Mouse (Mus musculus) midbrain, embryonic 14.5 days (tissue): Measurements from ENCODE around the gene Rabggta. TPM values are rescaled to one million over a fixed set of nuclear protein-coding genes. Genes with fewer than 3 reads are reported as not detected.
A peak's percentile ranks its signal among the peaks of the same experiment; 100 is the strongest.
"Not testable (repeated sequence)": the region's sequence is repeated elsewhere in the genome, so short reads cannot be mapped to it uniquely, and the experiment has no call there.

Source experiments
- ATAC-seq: fragments of 200-750 bp; cut with Nextera tagmentation; 2 replicates; pipeline ENCODE4 v1.8.0; 2017; ENCODE audit warnings: moderate number of reproducible peaks, moderate library complexity; ENCODE audit not compliant: low FRiP score, low TSS enrichment
- DNase-seq: peaks from one replicate; pipeline ENCODE4 v3.0.0-alpha.2; 2015
- H3K27ac ChIP-seq: fragments of 300-500 bp; sonication (generic); replicated peaks from 2 replicates; pipeline ENCODE4 v1.5.1; 2014; ENCODE audit warnings: mild to moderate bottlenecking, low read depth, low read length, moderate library complexity
- H3K27me3 ChIP-seq: fragments of 300-500 bp; sonication (generic); 2 replicates; pipeline ENCODE4 v1.6.1; 2014; ENCODE audit warnings: low read length, control low read depth, mixed read lengths; ENCODE audit not compliant: control insufficient read depth, insufficient read depth
- H3K36me3 ChIP-seq: fragments of 300-500 bp; sonication (generic); 2 replicates; pipeline ENCODE4 v1.6.1; 2014; ENCODE audit warnings: low read length, control low read depth; ENCODE audit not compliant: control insufficient read depth, insufficient read depth
- H3K4me1 ChIP-seq: fragments of 300-500 bp; sonication (generic); 2 replicates; pipeline ENCODE4 v1.6.1; 2014; ENCODE audit warnings: mild to moderate bottlenecking, antibody characterized with exemption, low read length, control low read depth; ENCODE audit not compliant: control insufficient read depth, insufficient read depth
- H3K4me2 ChIP-seq: fragments of 300-500 bp; sonication (generic); 2 replicates; pipeline ENCODE4 v1.6.1; 2014; ENCODE audit warnings: mild to moderate bottlenecking, low read length, moderate library complexity
- H3K4me3 ChIP-seq: fragments of 300-500 bp; sonication (generic); replicated peaks from 2 replicates; pipeline ENCODE4 v1.5.1; 2014; ENCODE audit warnings: low read depth, low read length
- H3K9ac ChIP-seq: fragments of 300-500 bp; sonication (generic); replicated peaks from 2 replicates; pipeline ENCODE4 v1.6.1; 2014; ENCODE audit warnings: mild to moderate bottlenecking, low read length, moderate library complexity
- H3K9me3 ChIP-seq: fragments of 300-500 bp; sonication (generic); 2 replicates; pipeline ENCODE4 v1.6.1; 2016; ENCODE audit warnings: low read length, control low read depth, mixed read lengths; ENCODE audit not compliant: control insufficient read depth
- WGBS: fragments of 180-500 bp; shearing (Covaris S2); extraction: QIAGEN DNeasy Blood & Tissue Kit; methylation state at CpG from one replicate; pipeline ENCODE4 v1.1.7; 2014; 5-methylcytosine and 5-hydroxymethylcytosine counted together
- polyA plus RNA-seq: library from polyadenylated mRNA; unstranded; fragments of >200 nt; fragmentation: Nextera tagmentation; extraction: Ambion mirVana; gene quantifications from 2 replicates; pipeline ENCODE4 v1.2.1, GENCODE M21; 2014

Gene Rabggta
- polyA plus RNA-seq, 1 experiment from 2014 or later = 39.4 TPM

GRCm38 (mm10) chr14:55761163-55761562 is 39.1 kb upstream of the Rabggta start, which contains the start of gene Ltb4r2:
TSS of gene Ltb4r2 (plus strand) at chr14:55761428.
- H3K27ac ChIP-seq = peak within 1 kb of the TSS; percentile 64
- H3K4me2 ChIP-seq = peak within 1 kb of the TSS; percentile 91
- DNase-seq (no peak), ATAC-seq (no peak)
- WGBS = 77% methylated on average over 6 of the region's 6 CpGs
- H3K9ac ChIP-seq = peak within 1 kb of the TSS; percentile 74
- peaks cover 8% of the 10 kb centered on the region; the same call in 1 of the 2 replicates for H3K4me1 ChIP-seq
- no peaks in the 10 kb centered on the region for H3K9me3 ChIP-seq
- peaks cover 3% of the 10 kb centered on the region; the same call in 1 of the 2 replicates for H3K36me3 ChIP-seq
- H3K27me3 ChIP-seq = peaks cover 41% of the 10 kb centered on the region
- H3K4me3 ChIP-seq = peak within 1 kb of the TSS; percentile 50

- H3K36me3 ChIP-seq = peaks cover 13% of the 10 kb centered on the region
- H3K27ac ChIP-seq, ATAC-seq, H3K9ac ChIP-seq, H3K9me3 ChIP-seq, H3K4me3 ChIP-seq, H3K4me1 ChIP-seq: not testable (repeated sequence)
- WGBS = 2% methylated on average over 5 of the region's 6 CpGs
- H3K4me2 ChIP-seq = peak overlapping the region; percentile 32
- peaks cover 37% of the 10 kb centered on the region for H3K27me3 ChIP-seq
- DNase-seq = peak; percentile 90
These were observed 38.1 kb upstream of the Rabggta start for GRCm38 (mm10) chr14:55760156-55760555.

GRCm38 (mm10) chr14:55758363-55758784 is 36.3 kb upstream of the Rabggta start, which contains the start of gene Cideb:
TSS of gene Cideb (minus strand) at chr14:55758458.
- Histone ChIP-seq H3K4me2 (no peak within 1 kb of the TSS), H3K4me3 (no peak within 1 kb of the TSS), H3K4me1 (peaks cover 8% of the 10 kb centered on the region; the same call in 1 of the 2 replicates), H3K9ac (no peak within 1 kb of the TSS), H3K27ac (no peak within 1 kb of the TSS), H3K36me3 (peaks cover 31% of the 10 kb centered on the region), H3K9me3 (no peaks in the 10 kb centered on the region), H3K27me3 (peaks cover 20% of the 10 kb centered on the region)
- DNase-seq (peak; percentile 82), ATAC-seq (no peak)
- WGBS = 16% methylated on average over 8 of the region's 8 CpGs

- WGBS = 85% methylated on average over 6 of the region's 6 CpGs
- ATAC-seq (no peak), DNase-seq (no peak)
- Histone ChIP-seq H3K27ac (no peak overlapping the region), H3K9me3 (no peaks in the 10 kb centered on the region), H3K9ac (no peak overlapping the region), H3K4me3 (no peak overlapping the region), H3K27me3 (peaks cover 14% of the 10 kb centered on the region), H3K4me1 (peaks cover 8% of the 10 kb centered on the region; the same call in 1 of the 2 replicates), H3K36me3 (peaks cover 39% of the 10 kb centered on the region), H3K4me2 (no peak overlapping the region)
These were observed 35.5 kb upstream of the Rabggta start for GRCm38 (mm10) chr14:55757566-55757965.

GRCm38 (mm10) chr14:55747051-55747847 is 25.2 kb upstream of the Rabggta start:
- Histone ChIP-seq H3K9me3 (no peaks in the 10 kb centered on the region), H3K27ac (no peak overlapping the region), H3K27me3 (no peaks in the 10 kb centered on the region), H3K4me2 (peak overlapping the region; percentile 90), H3K4me3 (no peak overlapping the region), H3K36me3 (peaks cover 39% of the 10 kb centered on the region), H3K4me1 (peaks cover 18% of the 10 kb centered on the region), H3K9ac (no peak overlapping the region)
- WGBS = 91% methylated on average over 10 of the region's 10 CpGs
- no peak for DNase-seq
- ATAC-seq = no peak

GRCm38 (mm10) chr14:55745861-55746237 is 23.8 kb upstream of the Rabggta start:
- peaks cover 18% of the 10 kb centered on the region for H3K4me1 ChIP-seq
- peak overlapping the region; percentile 71 for H3K9ac ChIP-seq
- H3K36me3 ChIP-seq = peaks cover 30% of the 10 kb centered on the region
- DNase-seq (no peak), ATAC-seq (no peak)
- no peaks in the 10 kb centered on the region for H3K27me3 ChIP-seq
- under 1% methylated on average over 31 of the region's 31 CpGs for WGBS
- peak overlapping the region; percentile 85 for H3K4me3 ChIP-seq
- no peaks in the 10 kb centered on the region for H3K9me3 ChIP-seq
- peak overlapping the region; percentile 32; the same call in 1 of the 2 replicates for H3K27ac ChIP-seq
- peak overlapping the region; percentile 90 for H3K4me2 ChIP-seq

GRCm38 (mm10) chr14:55745180-55745860 is 23.3 kb upstream of the Rabggta start, which contains the start of the genes Dhrs1 and Nop9:
TSS of gene Dhrs1 (minus strand) at chr14:55745690.
TSS of gene Nop9 (plus strand) at chr14:55745693.
- H3K9ac ChIP-seq = peak within 1 kb of the TSS; percentile 71
- peaks cover 27% of the 10 kb centered on the region for H3K36me3 ChIP-seq
- peak within 1 kb of the TSS; percentile 85 for H3K4me3 ChIP-seq
- H3K9me3 ChIP-seq = no peaks in the 10 kb centered on the region
- peak within 1 kb of the TSS; percentile 90 for H3K4me2 ChIP-seq
- H3K27me3 ChIP-seq = no peaks in the 10 kb centered on the region
- ATAC-seq (peak; percentile 87), DNase-seq (peak; percentile 91)
- H3K27ac ChIP-seq = peak within 1 kb of the TSS; percentile 32; the same call in 1 of the 2 replicates
- 1% methylated on average over 48 of the region's 48 CpGs for WGBS
- peaks cover 18% of the 10 kb centered on the region for H3K4me1 ChIP-seq

GRCm38 (mm10) chr14:55743711-55744110 is 21.6 kb upstream of the Rabggta start:
- DNase-seq (peak; percentile 89), ATAC-seq (peak; percentile 59)
- H3K9me3 ChIP-seq = no peaks in the 10 kb centered on the region
- H3K4me3 ChIP-seq = no peak overlapping the region
- peak overlapping the region; percentile 28 for H3K4me2 ChIP-seq
- H3K9ac ChIP-seq = no peak overlapping the region; the same call in 1 of the 2 replicates
- H3K27me3 ChIP-seq = no peaks in the 10 kb centered on the region
- 24% methylated on average over 10 of the region's 10 CpGs for WGBS
- H3K36me3 ChIP-seq = peaks cover 30% of the 10 kb centered on the region
- H3K27ac ChIP-seq = no peak overlapping the region
- H3K4me1 ChIP-seq = peaks cover 18% of the 10 kb centered on the region
